Mouse (Mus musculus) cerebellum, postnatal 4 days (tissue): ENCODE results near the gene Acer1.
A peak's percentile ranks its signal among the peaks of the same experiment; 100 is the strongest.

Source experiments
- DNase-seq, 2 experiments: peaks; one replicate each; pipeline ENCODE4 v3.0.0; 2022; ENCODE audit warnings: low spot score in 2 of 2, mixed read lengths in 1 of 2

Acer1 gene

DNA sequence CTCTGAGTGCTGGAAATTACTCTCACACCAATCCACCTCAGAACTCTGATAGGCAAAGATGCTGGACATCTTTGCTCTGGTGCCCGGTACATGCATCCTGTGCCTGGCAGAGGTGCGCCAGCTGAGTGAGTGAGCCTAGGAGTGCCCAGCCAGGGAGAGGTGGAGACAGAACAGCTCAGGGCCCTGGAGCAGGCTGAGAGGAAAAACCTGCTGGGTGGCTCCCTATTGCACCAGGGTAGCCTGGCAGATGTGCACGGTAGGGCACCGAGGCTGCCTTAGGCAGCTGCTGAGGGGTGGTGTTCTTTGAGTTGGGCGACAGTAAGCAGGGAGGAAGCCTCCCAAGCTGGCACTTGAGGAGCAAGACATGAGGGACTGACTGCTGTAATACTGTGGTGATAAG is at the start of gene Acer1:
Acer1 (minus strand) TSS at position 114 of the 400 bp plus-strand sequence.
- no peak for DNase-seq

DNA sequence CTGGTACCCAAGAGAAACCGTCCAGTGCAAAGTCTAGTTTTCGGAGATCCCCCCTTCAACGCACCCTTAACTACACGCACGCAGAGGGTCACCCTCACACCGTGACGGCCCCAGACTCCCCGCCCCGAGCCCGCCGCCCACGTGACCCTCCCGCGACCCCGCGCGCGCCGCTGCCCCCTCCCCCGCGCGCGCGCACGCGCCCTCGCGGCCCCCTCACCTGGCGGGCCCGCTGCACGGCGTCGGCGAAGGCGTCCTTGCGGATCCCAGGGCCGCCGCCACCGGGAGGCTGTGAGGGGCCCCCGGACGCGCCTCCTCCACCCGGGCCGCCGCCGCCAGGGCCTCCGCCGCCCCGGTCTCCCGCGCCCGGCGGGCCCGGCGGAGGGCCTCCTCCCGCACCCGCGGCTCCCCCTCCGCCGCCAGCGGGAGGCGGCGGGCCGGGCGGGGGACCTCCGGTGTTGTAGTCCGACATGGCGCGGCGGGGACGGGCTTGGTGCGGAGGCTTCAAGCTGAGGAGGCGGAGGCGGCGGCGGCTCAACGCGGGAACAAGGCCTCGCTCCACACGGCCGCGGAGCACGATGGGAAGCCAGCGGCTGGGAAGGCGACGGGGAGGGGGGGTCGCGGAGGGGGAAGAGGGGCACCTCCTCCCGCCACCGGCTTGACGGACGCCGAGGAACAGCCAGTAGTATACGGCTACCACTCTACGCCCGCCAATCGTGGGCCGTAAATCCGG is 49.2 kb upstream of the Acer1 start, which contains the start of gene Khsrp:
Khsrp (minus strand) TSS at position 592 of the 730 bp plus-strand sequence.
- peak; percentile 42 to 62 for DNase-seq

DNA sequence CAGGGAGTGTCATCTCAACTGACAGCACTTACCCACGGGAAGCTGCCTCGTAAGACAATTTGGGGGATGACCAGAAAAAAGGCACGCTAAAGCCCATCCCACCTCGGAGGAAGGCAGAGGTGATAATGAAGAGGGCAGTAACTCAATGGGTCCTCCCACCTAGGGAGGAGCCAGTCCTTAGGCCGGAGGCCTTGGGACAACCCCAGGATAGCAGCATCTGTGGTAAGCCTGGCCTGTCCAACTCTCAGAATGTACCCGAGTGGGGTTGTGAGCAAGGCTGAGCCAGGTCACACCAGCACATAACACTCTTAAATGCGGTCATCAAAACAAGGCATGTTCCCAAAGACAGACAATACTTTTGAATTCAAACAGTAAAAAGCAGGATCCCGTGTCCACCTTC is 47.8 kb upstream of the Acer1 start:
- no peak for DNase-seq

GRCm38 (mm10) chr17:57027471-57027870 is 45.5 kb upstream of the Acer1 start:
- no peak for DNase-seq

- no peak for DNase-seq
These were observed 39.0 kb upstream of the Acer1 start for GRCm38 (mm10) chr17:57020960-57021359.

DNA sequence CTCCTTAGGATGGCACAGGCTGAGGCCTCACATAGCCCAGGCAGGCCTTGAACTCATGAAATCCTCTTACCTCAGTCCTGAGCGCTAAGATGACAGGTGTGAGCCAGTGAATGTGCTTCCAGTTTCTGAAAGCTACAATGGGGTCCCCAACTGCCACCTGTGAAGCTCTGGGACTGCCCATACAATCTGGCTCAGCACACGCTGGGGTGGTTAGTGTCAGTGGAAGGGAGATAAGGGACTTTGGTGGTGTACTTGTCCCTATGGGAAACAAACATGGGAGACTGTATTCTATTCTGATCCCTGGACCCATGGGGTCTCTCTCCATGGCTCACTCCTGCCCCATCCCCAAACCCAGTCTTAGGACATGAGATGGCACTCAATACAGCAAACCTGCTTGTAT is 37.8 kb upstream of the Acer1 start:
- DNase-seq = no peak

DNA sequence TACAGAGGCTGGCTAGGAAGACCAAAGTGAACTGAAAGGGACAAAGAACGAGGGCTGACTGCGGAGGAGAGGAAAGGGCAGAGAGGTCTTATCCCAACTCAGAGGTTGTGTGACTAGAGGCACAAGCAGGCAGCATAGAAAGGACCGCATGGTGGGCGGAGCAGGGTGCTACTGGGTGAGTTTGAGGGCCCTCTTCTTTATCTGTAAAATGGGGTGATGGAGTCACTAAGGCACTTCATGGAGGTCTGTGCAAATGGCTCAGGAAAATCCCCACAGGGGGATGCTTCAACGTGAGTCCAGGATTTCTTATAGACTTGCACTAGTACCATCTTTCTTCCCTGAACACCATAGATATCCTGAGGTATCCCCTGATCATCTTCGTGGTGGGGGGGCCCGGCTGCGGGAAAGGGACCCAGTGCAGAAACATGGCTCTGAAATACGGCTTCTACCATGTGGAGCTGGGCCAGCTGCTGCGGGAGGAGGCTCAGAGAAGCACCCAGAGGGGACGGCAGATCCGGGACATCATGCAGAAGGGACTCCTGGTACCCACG is 30.4 kb upstream of the Acer1 start:
- DNase-seq = no peak

GRCm38 (mm10) chr17:57011236-57012141 is 29.6 kb upstream of the Acer1 start, which contains the start of the genes Gtf2f1 and Gm17949:
Gene Gtf2f1 (minus strand): TSS chr17:57011288.
Gene Gm17949 (plus strand): TSS chr17:57011469.
- peak; percentile 78 to 96 for DNase-seq

- DNase-seq = no peak
These were observed 28.9 kb upstream of the Acer1 start for GRCm38 (mm10) chr17:57010911-57011235.

DNA sequence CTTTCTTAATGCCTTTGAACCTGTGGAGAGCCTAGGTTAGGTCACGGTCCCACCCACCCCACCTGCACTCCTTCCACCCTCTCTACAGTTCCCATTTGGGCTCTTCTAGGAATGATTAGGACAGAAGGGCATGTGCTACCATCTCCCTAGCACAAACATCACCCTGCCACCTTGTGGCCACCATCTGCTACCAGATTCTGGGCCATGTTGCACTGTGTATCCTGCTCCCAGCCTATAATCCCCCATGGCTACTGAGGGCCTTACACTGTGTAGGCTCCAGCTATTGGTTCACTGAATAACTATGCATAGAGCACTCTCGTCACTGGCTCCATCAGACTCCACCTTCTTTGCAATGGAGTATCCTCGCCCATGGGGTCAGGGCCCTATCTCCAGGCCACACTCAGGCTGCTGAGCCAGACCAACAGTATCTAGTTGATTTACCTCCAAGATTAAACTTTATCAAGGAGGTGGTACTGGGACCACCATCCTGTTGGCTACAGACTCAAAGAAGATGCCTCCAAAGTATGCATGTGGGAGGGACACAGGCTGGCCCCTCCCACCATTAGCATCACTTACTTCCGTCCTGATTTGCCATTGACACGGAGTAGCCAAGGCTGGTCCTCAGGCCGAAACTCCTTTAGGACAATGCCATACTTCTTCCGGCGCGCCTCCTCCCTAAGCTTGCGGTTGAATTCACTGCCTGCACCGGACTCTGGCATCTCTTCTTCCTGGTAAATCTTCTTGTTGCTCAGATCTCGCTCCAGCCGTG is 25.4 kb upstream of the Acer1 start:
- no peak for DNase-seq

- no peak for DNase-seq
These were observed 22.1 kb upstream of the Acer1 start for GRCm38 (mm10) chr17:57003994-57004393.

DNA sequence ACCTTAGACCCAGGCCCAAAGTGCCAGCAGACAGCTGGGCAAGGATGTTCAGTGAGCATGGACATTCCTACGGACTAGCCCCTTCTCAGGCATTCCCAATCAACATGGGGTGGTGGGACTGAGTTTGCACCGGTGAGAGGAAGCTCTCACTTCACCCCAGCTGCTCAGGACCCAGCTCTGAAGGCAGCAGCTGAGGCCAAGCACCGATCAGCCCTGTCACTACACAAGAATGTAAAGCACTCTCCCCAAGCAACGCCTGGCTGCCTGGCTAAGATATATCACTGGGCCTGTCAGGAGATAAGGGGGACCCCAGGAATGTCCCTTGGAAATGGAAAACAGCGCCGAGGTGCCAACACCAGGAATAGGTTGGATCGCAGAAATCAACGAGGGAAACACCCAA is 19.3 kb upstream of the Acer1 start:
- DNase-seq = no peak

DNA sequence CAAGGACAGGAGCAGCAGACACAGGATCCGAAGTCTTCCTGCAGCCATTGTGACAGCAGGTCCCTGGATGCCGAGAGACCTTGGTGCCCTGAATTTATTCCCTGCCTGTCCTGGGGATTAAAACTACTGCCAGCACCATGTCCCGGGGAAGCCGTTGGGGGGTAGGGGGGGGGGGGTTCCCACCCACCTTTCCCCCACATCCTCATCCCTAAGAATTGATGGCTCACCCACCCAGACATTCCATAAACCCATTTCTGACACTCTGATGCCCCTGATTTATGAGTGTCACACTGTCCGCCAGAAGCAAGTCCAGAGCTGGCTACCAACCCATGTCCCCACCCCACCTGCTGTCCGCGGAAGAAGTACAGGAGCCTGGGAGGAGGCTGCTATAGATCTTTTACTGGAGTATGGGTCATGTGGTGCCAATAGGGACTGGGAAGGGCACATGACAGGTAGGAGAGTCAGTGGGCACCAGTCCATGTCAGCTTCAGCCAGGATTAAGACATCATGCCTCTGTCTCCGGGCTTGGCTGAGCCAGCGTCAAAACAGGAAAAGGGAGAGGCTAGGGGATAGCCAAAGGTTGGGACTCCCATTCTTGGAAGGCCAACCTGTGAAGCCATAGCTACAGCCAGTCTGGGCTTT is 18.2 kb upstream of the Acer1 start, which contains the start of gene Pspn:
Pspn (minus strand) TSS at position 51 of the 642 bp plus-strand sequence.
- no peak for DNase-seq

DNA sequence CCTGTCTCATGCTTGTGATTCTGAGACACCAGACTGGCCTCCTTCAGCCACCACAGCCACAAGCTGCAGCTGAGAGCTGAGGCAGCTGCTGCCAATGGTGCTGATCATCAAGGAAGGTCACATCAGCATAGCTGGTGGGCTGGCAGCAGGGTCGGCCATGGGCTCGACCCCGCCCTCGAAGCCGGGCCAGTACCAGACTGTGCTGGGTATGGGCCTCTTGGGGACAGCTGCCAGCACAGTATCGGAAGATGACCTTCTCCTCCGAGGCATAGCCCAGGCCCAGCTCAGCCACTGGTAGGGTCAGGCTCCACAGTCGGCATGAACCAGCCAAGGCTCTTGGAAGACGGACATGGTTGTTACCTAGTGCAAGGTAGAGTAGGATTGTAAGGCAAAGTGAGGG is 17.5 kb upstream of the Acer1 start:
- no peak for DNase-seq

GRCm38 (mm10) chr17:56997029-56997667 is 15.2 kb upstream of the Acer1 start, which contains the start of gene Alkbh7:
Gene Alkbh7 (plus strand): TSS chr17:56997339.
- DNase-seq = peak; percentile 74 to 86

- no peak for DNase-seq
These were observed 14.6 kb upstream of the Acer1 start for GRCm38 (mm10) chr17:56996506-56996905.

- DNase-seq = no peak
These were observed 13.1 kb upstream of the Acer1 start for GRCm38 (mm10) chr17:56995046-56995445.

- peak in 1 of 2 experiments; percentile 19 for DNase-seq
These were observed 9.0 kb upstream of the Acer1 start for GRCm38 (mm10) chr17:56990966-56991365.

- peak; percentile 79 to 87 for DNase-seq
These were observed 8.3 kb upstream of the Acer1 start, which contains the start of gene Clpp for GRCm38 (mm10) chr17:56990115-56990746. Gene Clpp (plus strand): TSS chr17:56990305.
